Mouse (Mus musculus) liver, embryonic 14.5 days (tissue): ENCODE measurements around the gene 0610010K14Rik.

Source experiments
- CTCF ChIP-seq: IDR thresholded peaks from 2 replicates; pipeline ENCODE4 v1.5.1; 2016; ENCODE audit warnings: antibody characterized with exemption, low read depth, control low read depth
- EP300 ChIP-seq: IDR thresholded peaks from 2 replicates; pipeline ENCODE4 v1.6.1; 2016; ENCODE audit warnings: antibody characterized with exemption, low read depth

DNA sequence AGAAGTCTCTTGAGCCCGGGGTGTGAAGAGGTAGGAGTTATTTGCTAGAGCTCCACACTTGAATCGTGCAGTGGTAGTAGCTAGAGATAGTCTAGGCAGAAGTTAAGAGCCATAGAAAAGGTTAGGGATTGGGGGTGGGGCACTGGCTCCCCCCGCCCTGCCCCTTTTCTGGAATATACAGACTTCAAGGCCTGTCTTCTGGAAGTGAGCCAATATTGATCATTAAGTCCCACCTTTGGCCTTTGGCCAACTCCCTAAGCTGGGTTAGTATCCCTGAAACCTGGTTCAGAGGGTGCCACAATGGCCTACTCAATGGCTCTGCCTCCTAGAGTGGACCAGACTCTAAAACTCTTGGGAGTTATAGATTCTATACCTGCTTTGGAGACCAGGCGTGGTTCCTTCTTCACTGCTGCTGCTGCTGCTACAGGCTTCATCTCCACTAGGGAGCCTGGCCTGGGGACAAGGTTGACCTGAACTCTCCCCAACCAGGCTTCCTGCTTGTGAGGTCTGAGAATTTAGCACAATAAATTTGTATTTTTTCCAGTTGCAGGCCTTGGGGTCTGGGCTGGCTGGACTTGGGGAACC is 10.0 kb downstream of the 0610010K14Rik start:
- TF ChIP-seq CTCF (no peak), EP300 (no peak)
